ENCODE assay signal across 19 mouse cellular contexts in the genomic region with DNA sequence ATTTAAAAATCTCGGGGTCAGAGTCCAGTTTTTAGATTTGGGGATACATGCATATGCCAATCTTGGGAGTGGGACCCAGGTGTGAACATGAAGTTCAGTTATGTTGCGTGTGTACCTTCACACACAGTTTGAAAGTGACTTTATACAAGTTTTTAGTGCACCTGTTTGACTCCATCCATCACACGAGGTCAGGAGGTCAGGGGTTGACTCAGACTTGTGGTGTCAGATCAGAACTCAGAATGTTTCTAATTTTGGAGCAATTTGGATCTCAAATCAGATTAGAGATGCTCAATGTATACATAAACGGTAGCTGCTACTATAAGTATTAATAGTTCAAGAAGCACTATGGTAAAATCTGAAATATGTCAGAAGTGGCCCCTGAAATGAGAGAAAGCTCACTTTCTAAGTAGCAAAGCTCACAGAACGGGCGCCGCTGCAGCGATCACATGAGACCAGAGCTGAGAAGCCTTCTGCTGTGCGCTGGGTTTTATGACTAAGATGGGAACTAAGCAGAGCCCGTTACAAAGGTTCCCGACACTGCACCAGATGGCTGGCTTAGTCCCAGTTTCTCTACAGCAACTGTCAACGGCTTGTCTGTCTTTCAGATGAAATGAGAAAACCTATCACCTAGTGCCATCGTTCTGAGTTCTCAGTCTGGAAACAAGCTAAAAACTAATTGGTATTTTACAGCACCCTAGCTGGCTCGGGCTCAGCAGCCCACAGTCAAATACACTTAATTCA. TPM values are rescaled to one million over a fixed set of nuclear protein-coding genes. Genes with fewer than 3 reads are reported as not detected.
DNase-seq lines count a peak whose midpoint lies in the region; ATAC-seq lines count a peak whose summit lies in the region.
"Had no signal": no experiment of that assay in that cellular context is flagged by ENCODE, and none has a peak within 500 bp of the region (broad histone marks: within the 10 kb centered on the region; RNA-seq: fewer than 3 reads in every experiment).

No protein-coding gene starts in this region.

- 77% methylated on average over 14 of the region's 14 CpGs for WGBS in forebrain, embryonic 13.5 days
- 88% methylated on average over 14 of the region's 14 CpGs for WGBS in forebrain, embryonic 11.5 days
- WGBS in kidney, embryonic 16.5 days: 65% methylated on average over 14 of the region's 14 CpGs

- H3K27me3 ChIP-seq in forebrain, embryonic 13.5 days: no peaks in the 10 kb centered on the region
- H3K27me3 ChIP-seq in forebrain, embryonic 11.5 days (ENCODE audit: control insufficient read depth, insufficient read depth, low read length): no peaks in the 10 kb centered on the region
- no peaks in the 10 kb centered on the region for H3K27me3 ChIP-seq in kidney, embryonic 16.5 days (ENCODE audit: insufficient read depth, low read length)

- intact Hi-C loops in left cerebral cortex, postnatal 25 days (cut with DNase I): no loop called here

- H3K4me1 ChIP-seq in forebrain, embryonic 13.5 days: peaks cover 15% of the 10 kb centered on the region; the same call in 1 of the 2 replicates
- H3K4me1 ChIP-seq in forebrain, embryonic 11.5 days (replicated peaks; ENCODE audit: control insufficient read depth, insufficient read depth, low read length): no peaks in the 10 kb centered on the region
- H3K4me1 ChIP-seq in kidney, embryonic 16.5 days (ENCODE audit: insufficient read depth, low read length): no peaks in the 10 kb centered on the region
- H3K4me1 ChIP-seq: midbrain, embryonic 10.5 days had no signal

- no peak overlapping the region for H3K4me3 ChIP-seq in forebrain, embryonic 13.5 days
- H3K4me3 ChIP-seq in forebrain, embryonic 11.5 days (ENCODE audit: low read depth, low read length): no peak overlapping the region
- H3K4me3 ChIP-seq in kidney, embryonic 16.5 days (ENCODE audit: low read length): no peak overlapping the region
- H3K4me3 ChIP-seq: left cerebral cortex, adult 2 months; midbrain, embryonic 10.5 days had no signal

- peak overlapping the region; percentile 48 for H3K27ac ChIP-seq in forebrain, embryonic 13.5 days
- H3K27ac ChIP-seq in forebrain, embryonic 11.5 days (ENCODE audit: low read depth, low read length): no peak overlapping the region
- H3K27ac ChIP-seq in kidney, embryonic 16.5 days (ENCODE audit: low read length): no peak overlapping the region
- H3K27ac ChIP-seq: left cerebral cortex, adult 2 months; liver, embryonic 14.5 days; midbrain, embryonic 10.5 days had no signal

- peak; percentile 94 for ATAC-seq in forebrain, embryonic 13.5 days
- no peak for ATAC-seq in forebrain, embryonic 11.5 days (replicated peaks; ENCODE audit: low FRiP score)
- ATAC-seq in kidney, embryonic 16.5 days (ENCODE audit: low FRiP score, low TSS enrichment): no peak
- ATAC-seq: inflammation-experienced regulatory T-cells, adult 6 months had no signal

- DNase-seq in forebrain, embryonic 11.5 days (ENCODE audit: low spot score): no peak
- DNase-seq in left cerebral cortex, postnatal 25 days (ENCODE audit: low spot score in 2 of 2): peak; percentile 13 to 31
- DNase-seq in left cerebral cortex, adult 8-10 months (ENCODE audit: low spot score in 2 of 2): no peak
- peak; percentile 83 for DNase-seq in brain, adult 2 months (ENCODE audit: low read depth, low spot score)
- peak; percentile 33 to 51 for DNase-seq in layer of hippocampus, postnatal 36 days
- DNase-seq in thymus, postnatal 0 days (ENCODE audit: low spot score): no peak
- DNase-seq: adrenal gland, postnatal 14 days; B cell, adult 2 months; gastrocnemius, postnatal 14 days; heart, postnatal 36 days; lung, postnatal 14 days had no signal

- H3K9me3 ChIP-seq in forebrain, embryonic 13.5 days (replicated peaks): no peaks in the 10 kb centered on the region
- no peaks in the 10 kb centered on the region for H3K9me3 ChIP-seq in forebrain, embryonic 11.5 days (ENCODE audit: control insufficient read depth, low read length)
- no peaks in the 10 kb centered on the region for H3K9me3 ChIP-seq in kidney, embryonic 16.5 days (ENCODE audit: low read length)
- H3K9me3 ChIP-seq: G1E; midbrain, embryonic 10.5 days had no signal

- peaks cover 15% of the 10 kb centered on the region for H3K36me3 ChIP-seq in forebrain, embryonic 13.5 days (ENCODE audit: poor library complexity, severe bottlenecking)
- no peaks in the 10 kb centered on the region; the same call in 1 of the 2 replicates for H3K36me3 ChIP-seq in forebrain, embryonic 11.5 days (ENCODE audit: control insufficient read depth, insufficient read depth, low read length)
- H3K36me3 ChIP-seq in kidney, embryonic 16.5 days (ENCODE audit: insufficient read depth, low read length): 0 out of 2 replicates have a peak, but pooled peaks cover 3% of the 10 kb centered on the region

- H3K4me2 ChIP-seq in forebrain, embryonic 13.5 days: no peak overlapping the region
- no peak overlapping the region for H3K4me2 ChIP-seq in forebrain, embryonic 11.5 days (ENCODE audit: low read depth, low read length, severe bottlenecking)
- H3K4me2 ChIP-seq in kidney, embryonic 16.5 days (replicated peaks; ENCODE audit: low read depth, low read length): no peak overlapping the region
- H3K4me2 ChIP-seq: heart, embryonic 11.5 days had no signal

- no peak overlapping the region for H3K9ac ChIP-seq in forebrain, embryonic 13.5 days
- no peak overlapping the region for H3K9ac ChIP-seq in forebrain, embryonic 11.5 days (ENCODE audit: low read length)
- no peak overlapping the region for H3K9ac ChIP-seq in kidney, embryonic 16.5 days (replicated peaks; ENCODE audit: low read length)
- H3K9ac ChIP-seq: liver, embryonic 14.5 days had no signal

RNA-seq across cellular contexts. Expression of gene Tmem50b, which starts 18.4 kb away (rescaled TPM):
- polyA plus RNA-seq in forebrain, embryonic 13.5 days (2015; fragmentation: Nextera tagmentation; extraction: Ambion mirVana): 49.9 and 55.6 TPM in 2 replicates
- polyA plus RNA-seq in forebrain, embryonic 11.5 days (2014; fragmentation: Nextera tagmentation; extraction: Ambion mirVana): 36.4 and 42.4 TPM in 2 replicates
- total RNA-seq in left cerebral cortex, postnatal 25 days (2021): 10 to 100 TPM; 96.1 to 98.9 TPM
- total RNA-seq in left cerebral cortex, adult 8-10 months (2022): 10 to 100 TPM; 72.6 to 76.5 (median 74.7) TPM
- total RNA-seq in layer of hippocampus, postnatal 36 days (2021): 100 to 1,000 TPM; 115 to 124 TPM
- 42.1 and 47.7 TPM in 2 replicates for polyA plus RNA-seq in kidney, embryonic 16.5 days (2015; fragmentation: Nextera tagmentation; extraction: Ambion mirVana)
- polyA plus RNA-seq in thymus, postnatal 0 days (2015; fragmentation: Nextera tagmentation; extraction: Ambion mirVana): 33.9 and 38.5 TPM in 2 replicates

RNA-seq across cellular contexts. Expression of gene Ifngr2, which starts 32.3 kb away (rescaled TPM):
- polyA plus RNA-seq in forebrain, embryonic 13.5 days (2015; fragmentation: Nextera tagmentation; extraction: Ambion mirVana): 44.9 and 63.0 TPM in 2 replicates
- 28.8 and 31.6 TPM in 2 replicates for polyA plus RNA-seq in forebrain, embryonic 11.5 days (2014; fragmentation: Nextera tagmentation; extraction: Ambion mirVana)
- total RNA-seq in left cerebral cortex, postnatal 25 days (2021): 10 to 100 TPM; 43.3 to 46.9 TPM
- total RNA-seq in left cerebral cortex, adult 8-10 months (2022): 10 to 100 TPM; 25.2 to 37.4 (median 32.2) TPM
- 10 to 100 TPM; 52.4 to 57.2 TPM for total RNA-seq in layer of hippocampus, postnatal 36 days (2021)
- polyA plus RNA-seq in kidney, embryonic 16.5 days (2015; fragmentation: Nextera tagmentation; extraction: Ambion mirVana): 52.1 and 52.7 TPM in 2 replicates
- 38.1 and 41.6 TPM in 2 replicates for polyA plus RNA-seq in thymus, postnatal 0 days (2015; fragmentation: Nextera tagmentation; extraction: Ambion mirVana)

RNA-seq across cellular contexts. Expression of gene Dnajc28, which starts 39.7 kb away (rescaled TPM):
- polyA plus RNA-seq in forebrain, embryonic 13.5 days (2015; fragmentation: Nextera tagmentation; extraction: Ambion mirVana): 7.4 and 7.9 TPM in 2 replicates
- 4.5 and 4.7 TPM in 2 replicates for polyA plus RNA-seq in forebrain, embryonic 11.5 days (2014; fragmentation: Nextera tagmentation; extraction: Ambion mirVana)
- total RNA-seq in left cerebral cortex, postnatal 25 days (2021): 1 to 10 TPM; 8.1 to 8.3 TPM
- total RNA-seq in left cerebral cortex, adult 8-10 months (2022): 1 to 10 TPM; 6.8 to 9.5 (median 8.1) TPM
- 10 to 100 TPM; 10.3 to 10.8 TPM for total RNA-seq in layer of hippocampus, postnatal 36 days (2021)
- 3.8 and 4.9 TPM in 2 replicates for polyA plus RNA-seq in kidney, embryonic 16.5 days (2015; fragmentation: Nextera tagmentation; extraction: Ambion mirVana)
- polyA plus RNA-seq in thymus, postnatal 0 days (2015; fragmentation: Nextera tagmentation; extraction: Ambion mirVana): 2.3 and 3.3 TPM in 2 replicates

Comparison
In these comparisons a context has a peak if more than half of its experiments do, and no peak if none do; other contexts are left out.
1. DNase-seq: peak in left cerebral cortex, postnatal 25 days (2 of 2), brain, adult 2 months (single experiment) and layer of hippocampus, postnatal 36 days (2 of 2); none in forebrain, embryonic 11.5 days (single experiment), left cerebral cortex, adult 8-10 months (0 of 2) and thymus, postnatal 0 days (single experiment).